Mouse (Mus musculus) Patski (cell line): ENCODE results near the gene Rnase11. TPM values are rescaled to one million over a fixed set of nuclear protein-coding genes. Genes with fewer than 3 reads are reported as not detected.

ENCODE experiments used
- ATAC-seq: fragments of 100-300 bp; one replicate; pipeline ENCODE4 v1.8.0; 2021
- CTCF ChIA-PET: fragments of 350-600 bp; sonication (Branson Sonifier 250); formaldehyde crosslinking; loops from one replicate; lab custom pipeline; 2022; ENCODE audit warnings: inconsistent platforms; lab: Charles Lee
- POLR2A ChIA-PET: fragments of 350-600 bp; sonication (Branson Sonifier 250); formaldehyde crosslinking; loops from one replicate; lab custom pipeline; 2022; ENCODE audit warnings: antibody characterized with exemption, inconsistent platforms; lab: Charles Lee
- DNase-seq: peaks from one replicate; pipeline ENCODE4 v3.0.0-alpha.2; 2011; ENCODE audit warnings: low read depth, low spot score
- H3K27me3 ChIP-seq: fragments of 371-371 bp; one replicate; pipeline ENCODE4 v1.5.1; 2021
- CTCF ChIP-seq: fragments of 100-300 bp; IDR thresholded peaks from one replicate; pipeline ENCODE4 v1.5.1; 2021
- in situ Hi-C: fragments of 300-500 bp; cut with MboI; formaldehyde crosslinking; loops from 3 replicates; pipeline ENCODE4 v1.11.1; 2018; ENCODE audit warnings: low pct_unique_long_range_greater_than_20kb, mixed read lengths
- polyA plus RNA-seq: library from polyadenylated mRNA; unstranded; gene quantifications from one replicate; pipeline ENCODE4 v1.2.3, GENCODE M21; 2021

Gene Rnase11
- polyA plus RNA-seq, 1 experiment from 2014 or later, result not detected

DNA sequence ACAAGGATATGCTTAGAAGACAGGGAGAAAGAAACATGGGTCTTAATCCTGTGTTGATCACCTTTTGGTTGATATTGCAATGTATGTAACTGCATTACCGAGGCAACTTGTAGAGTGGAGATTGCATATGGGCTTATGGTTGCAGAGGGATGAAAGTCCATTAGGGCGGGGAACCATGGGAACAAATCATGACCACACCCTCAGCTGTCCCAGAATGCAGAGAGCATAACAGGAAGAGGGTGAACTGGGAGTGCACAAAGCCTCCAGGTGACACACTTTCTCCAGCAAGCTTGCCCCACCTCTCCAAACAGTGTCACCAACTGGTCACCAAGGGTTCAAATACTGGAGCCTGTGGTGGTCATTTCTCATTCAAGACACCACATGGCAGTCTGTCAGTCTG, 31.1 kb upstream of the Rnase11 start:
- ChIA-PET CTCF (interaction anchor here (1.1 kb wide), 1 partner anchor 17 kb away, joined by 4 read pairs; no protein-coding TSS in a partner anchor), POLR2A (no interaction called here)
- ATAC-seq, result no peak
- no peak for TF ChIP-seq CTCF
- H3K27me3 ChIP-seq, result peaks cover 3% of the 10 kb centered on the region
- in situ Hi-C loops, result no loop called here
- no peak for DNase-seq

DNA sequence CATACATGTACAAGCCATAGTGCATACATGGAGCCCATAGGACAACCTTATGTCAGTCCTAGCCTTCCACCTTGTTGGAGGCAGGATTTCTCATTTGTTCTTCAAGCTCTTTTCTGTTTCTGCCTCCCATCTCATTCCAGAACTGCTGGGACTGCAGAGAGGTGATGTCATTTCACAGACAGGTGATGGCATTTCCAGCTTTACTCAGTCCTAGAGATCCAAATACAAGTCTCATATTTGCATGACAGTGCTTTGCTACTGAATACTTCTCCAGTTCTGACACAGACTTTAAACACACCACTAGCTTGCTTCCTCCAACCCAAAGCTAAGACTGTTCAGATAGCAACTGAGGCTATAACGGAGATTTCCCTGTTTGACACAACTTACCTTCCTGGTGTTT, 29.2 kb upstream of the Rnase11 start:
- ATAC-seq, result no peak
- DNase-seq, result no peak
- in situ Hi-C loops, result no loop called here
- ChIA-PET CTCF (interaction anchor here (1.0 kb wide), 1 partner anchor 10 kb away, joined by 4 read pairs; no protein-coding TSS in a partner anchor), POLR2A (no interaction called here)
- peaks cover 11% of the 10 kb centered on the region for H3K27me3 ChIP-seq
- TF ChIP-seq CTCF, result no peak

DNA sequence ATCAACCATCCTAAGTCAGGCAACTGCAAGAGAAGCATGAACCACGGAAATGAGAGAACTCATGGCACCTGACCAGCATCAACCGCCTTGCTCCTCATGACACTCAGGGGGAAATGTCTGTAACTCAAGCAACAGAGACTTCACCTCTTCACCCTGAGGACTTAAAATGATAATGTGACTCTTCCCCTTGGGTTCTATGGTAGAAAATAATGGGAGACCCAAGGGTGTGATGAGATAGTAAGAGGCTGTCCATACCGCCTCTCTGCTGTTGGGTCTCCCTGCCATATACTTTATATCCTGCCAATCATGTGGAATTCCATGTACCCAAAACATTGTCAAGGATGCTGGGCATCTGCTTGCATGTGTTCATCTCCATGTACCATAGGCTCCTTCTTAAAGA, 24.4 kb upstream of the Rnase11 start, which contains the start of gene Olfr750:
Olfr750 (minus strand) TSS at position 101 of the 400 bp plus-strand sequence.
- CTCF ChIA-PET, result no interaction called here

DNA sequence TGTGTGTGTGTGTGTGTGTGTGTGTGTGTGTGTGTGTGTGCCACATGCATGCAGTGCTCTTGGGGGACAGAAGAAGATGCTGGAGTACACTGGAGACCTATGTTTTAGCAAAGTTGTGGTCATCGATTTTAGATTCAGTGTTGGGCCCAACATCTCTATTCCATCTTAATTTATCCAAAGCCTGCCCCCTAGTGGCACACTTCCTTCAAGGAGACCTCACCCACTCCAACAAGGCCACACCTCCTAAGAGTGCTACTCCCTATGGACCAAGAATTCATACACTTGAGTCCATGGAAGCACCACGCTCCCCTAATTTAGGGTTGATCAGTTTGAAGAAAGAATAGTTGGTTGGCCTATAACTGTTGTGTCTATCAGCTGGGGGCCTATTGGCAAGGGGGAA, 19.7 kb upstream of the Rnase11 start:
- H3K27me3 ChIP-seq, result peaks cover 11% of the 10 kb centered on the region
- DNase-seq (no peak), ATAC-seq (no peak)
- in situ Hi-C loops, result no loop called here
- POLR2A ChIA-PET, result no interaction called here
- CTCF ChIA-PET, result no interaction called here
- TF ChIP-seq CTCF, result peak; percentile 41

More for the DNA sequence above, 24.4 kb upstream of the Rnase11 start, which contains the start of gene Olfr750:
- in situ Hi-C loops, result no loop called here
- POLR2A ChIA-PET, result no interaction called here
- peaks cover 17% of the 10 kb centered on the region for H3K27me3 ChIP-seq
- no peak for ATAC-seq
- TF ChIP-seq CTCF, result no peak
- DNase-seq, result no peak

DNA sequence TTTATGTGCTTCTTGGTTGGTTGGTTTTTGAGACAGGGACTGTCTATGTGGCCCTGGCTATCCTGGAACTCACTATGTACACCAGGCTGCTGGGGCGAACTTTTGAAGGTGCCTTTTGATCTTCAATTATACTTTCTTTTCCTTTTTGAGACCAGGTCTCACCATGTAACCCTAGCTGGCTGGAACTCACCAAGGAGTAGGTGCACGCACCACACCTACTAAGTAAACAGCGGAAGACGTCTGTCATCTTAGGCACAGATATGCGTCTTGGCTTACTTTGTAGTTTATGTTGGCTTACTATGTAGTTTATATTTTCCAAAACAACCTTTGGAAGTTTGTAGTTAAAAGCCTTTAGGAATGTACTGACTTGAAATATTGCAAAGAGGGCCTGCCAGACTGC, 19.0 kb upstream of the Rnase11 start:
- no peak for ATAC-seq
- TF ChIP-seq CTCF, result no peak

DNA sequence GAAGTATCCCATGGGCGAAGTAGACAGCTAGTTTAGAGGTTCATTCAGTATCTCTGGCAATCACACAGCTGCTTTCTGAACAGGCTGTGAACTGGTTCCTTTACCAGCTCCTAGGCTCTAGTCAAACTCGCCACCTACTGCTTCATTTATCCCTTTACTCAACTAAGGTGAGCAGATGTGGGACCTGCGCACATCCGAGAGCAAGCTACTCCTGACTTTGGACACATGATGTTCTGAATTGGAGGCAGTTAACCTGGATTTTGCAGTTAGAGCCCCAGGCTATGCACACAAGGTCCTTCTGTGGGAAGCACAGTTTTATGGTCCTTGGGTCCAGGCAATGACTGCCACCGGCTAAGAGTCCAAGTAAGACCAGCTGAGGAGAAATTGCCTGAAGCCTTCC, 10.8 kb upstream of the Rnase11 start:
- in situ Hi-C loops, result loop anchor here (5.0 kb wide), 3 partner anchors 38 to 258 kb away; partner anchors contain the start of genes Pip4p1 and Pnp
- CTCF ChIA-PET, result interaction anchor here (1.0 to 1.4 kb wide), 2 partner anchors 18 to 34 kb away, joined by 3 to 4 read pairs; no protein-coding TSS in a partner anchor
- ATAC-seq, result no peak
- TF ChIP-seq CTCF, result no peak
- no peaks in the 10 kb centered on the region for H3K27me3 ChIP-seq
- no peak for DNase-seq
- POLR2A ChIA-PET, result no interaction called here

More for the DNA sequence above, 19.0 kb upstream of the Rnase11 start:
- no peak for DNase-seq
- POLR2A ChIA-PET, result no interaction called here
- in situ Hi-C loops, result no loop called here
- CTCF ChIA-PET, result no interaction called here
- H3K27me3 ChIP-seq, result peaks cover 7% of the 10 kb centered on the region

DNA sequence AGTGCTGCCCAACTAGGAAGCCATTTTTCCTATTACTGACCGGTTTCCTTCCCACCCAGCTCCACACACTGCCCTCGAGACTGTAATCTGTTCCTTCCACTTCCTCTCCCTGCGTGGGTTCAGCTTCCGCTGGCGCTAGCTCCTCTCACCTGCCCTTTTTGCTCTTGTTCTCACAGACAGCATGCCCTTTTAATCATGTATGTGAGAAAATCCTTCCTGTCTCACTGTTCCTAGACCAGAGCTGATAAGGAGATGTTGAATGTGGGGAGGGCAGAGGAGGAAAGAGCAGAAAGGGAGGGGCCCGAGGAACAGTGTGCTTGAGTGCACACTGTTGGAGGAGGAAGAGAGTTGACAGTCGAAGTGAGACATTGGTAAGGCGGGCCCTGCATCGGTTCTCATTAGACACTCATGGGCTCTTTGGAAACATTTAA, 7.5 kb upstream of the Rnase11 start, which contains the start of gene Rnase12:
Rnase12 (minus strand) TSS at position 261 of the 431 bp plus-strand sequence.
- no peak for TF ChIP-seq CTCF
- in situ Hi-C loops, result no loop called here
- no peak for ATAC-seq
- POLR2A ChIA-PET, result no interaction called here
- H3K27me3 ChIP-seq, result no peaks in the 10 kb centered on the region
- DNase-seq, result no peak
- CTCF ChIA-PET, result no interaction called here

DNA sequence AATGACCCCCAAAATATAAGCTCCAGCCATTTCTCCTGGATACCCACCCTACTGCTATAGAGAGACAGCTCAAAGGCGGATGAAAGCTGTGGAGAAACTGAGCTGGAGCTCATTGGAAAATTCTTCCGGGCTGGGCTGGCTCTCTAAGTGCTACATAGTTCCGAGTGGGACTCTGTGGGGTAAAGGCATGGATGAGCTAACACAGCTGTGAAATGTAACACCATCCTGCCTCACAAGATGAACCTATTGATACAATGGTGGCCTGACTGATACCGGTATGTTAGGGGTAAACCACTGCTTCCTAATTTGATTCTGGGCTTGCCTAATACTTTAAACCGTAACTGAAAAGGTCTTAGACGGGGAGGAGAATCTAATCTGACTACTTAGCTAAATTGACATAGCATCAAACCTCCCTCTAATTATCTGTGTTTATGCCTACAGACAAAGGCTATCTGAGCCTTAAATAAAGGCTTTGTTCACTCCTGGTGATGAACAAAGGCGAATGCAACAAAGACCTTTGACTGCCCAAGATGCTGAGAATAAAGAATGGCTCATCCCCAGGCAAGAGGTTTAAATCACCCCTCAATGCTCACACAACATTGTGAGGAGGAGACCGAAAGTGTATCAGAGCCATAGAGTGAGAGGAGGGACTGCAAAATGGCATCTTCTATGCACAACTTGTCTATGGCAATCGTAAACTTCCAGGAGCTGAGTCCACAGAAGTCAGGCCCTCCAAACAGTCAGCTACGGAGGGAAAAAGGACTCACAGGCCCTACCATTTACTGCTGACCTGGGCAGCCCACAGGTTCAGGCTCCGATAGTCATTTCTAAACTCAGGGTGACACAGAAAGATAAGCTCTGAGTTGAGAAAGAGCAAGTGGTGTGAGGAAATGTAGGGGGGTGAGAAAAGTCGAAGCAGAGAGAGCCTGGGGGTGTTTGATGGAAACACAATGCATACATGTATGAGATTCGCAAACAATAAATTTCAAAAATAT, 4.6 kb upstream of the Rnase11 start:
- DNase-seq, result no peak
- ChIA-PET POLR2A (no interaction called here), CTCF (interaction anchor here (1.0 to 1.3 kb wide), 4 partner anchors 8 to 28 kb away, joined by 3 to 4 read pairs (median 3); no protein-coding TSS in a partner anchor)
- no peak for TF ChIP-seq CTCF
- in situ Hi-C loops, result no loop called here
- ATAC-seq, result no peak
- peaks cover 7% of the 10 kb centered on the region for H3K27me3 ChIP-seq

DNA sequence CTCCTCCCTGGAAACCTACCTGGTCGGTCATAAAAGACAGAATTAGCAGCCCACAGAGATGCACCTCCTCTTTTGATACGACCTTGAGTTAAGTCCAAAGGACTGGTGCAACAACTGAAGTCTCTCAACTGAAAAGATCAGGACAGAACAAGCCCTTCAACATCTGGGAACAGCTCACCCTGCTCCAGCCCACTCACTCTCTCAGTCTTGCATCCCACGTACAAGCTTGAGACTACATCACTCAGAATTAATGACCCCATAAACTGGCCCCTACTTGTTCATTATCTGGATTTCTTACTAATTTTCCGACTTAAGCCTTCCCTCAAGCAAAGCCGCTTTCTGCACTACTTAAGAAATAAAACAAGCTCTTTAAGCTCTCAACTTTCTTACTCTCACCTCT, 3.2 kb upstream of the Rnase11 start:
- no peak for DNase-seq
- no peak for TF ChIP-seq CTCF
- ATAC-seq, result no peak
- in situ Hi-C loops, result no loop called here
- ChIA-PET POLR2A (no interaction called here), CTCF (interaction anchor here (0.7 to 1.3 kb wide), 2 partner anchors 9 to 15 kb away, joined by 3 read pairs; no protein-coding TSS in a partner anchor)
- H3K27me3 ChIP-seq, result peaks cover 11% of the 10 kb centered on the region

DNA sequence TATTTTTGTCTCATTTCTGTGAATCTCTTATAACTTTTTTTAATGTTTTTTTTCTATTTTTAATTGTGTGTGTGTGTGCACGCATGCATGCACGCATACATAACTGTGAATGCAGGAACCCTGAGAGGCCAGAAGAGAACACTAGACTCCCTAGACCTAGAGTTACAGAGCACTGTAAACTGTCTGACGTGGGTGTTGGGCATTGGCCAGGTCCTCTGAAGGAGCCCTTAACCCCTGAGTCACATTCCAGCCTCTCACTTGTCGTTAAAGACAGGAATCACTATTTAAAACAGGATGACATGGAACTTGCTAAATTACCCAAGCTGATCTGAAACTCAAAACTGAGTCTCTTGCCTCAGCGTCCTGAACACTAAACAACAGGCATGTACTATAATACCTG, 2.0 kb upstream of the Rnase11 start:
- peaks cover 13% of the 10 kb centered on the region for H3K27me3 ChIP-seq
- ATAC-seq (no peak), DNase-seq (no peak)
- ChIA-PET POLR2A (no interaction called here), CTCF (no interaction called here)
- no peak for TF ChIP-seq CTCF
- in situ Hi-C loops, result no loop called here
